Mouse (Mus musculus): ENCODE results near the gene Efemp2. TPM values are rescaled to one million over a fixed set of nuclear protein-coding genes. Genes with fewer than 3 reads are reported as not detected.

The Efemp2 gene
- total and polyA plus RNA-seq, 3 experiments = 10.4 to 17.7 TPM; not detected in 1

GRCm38 (mm10) chr19:5477668-5478300 is 4.0 kb downstream of the Efemp2 start:
- Histone ChIP-seq H3K4me3 (ENCODE audit: control insufficient read depth in 1 of 2, insufficient read depth in 1 of 2, low read depth in 2 of 2, low read length in 2 of 2) (no peak overlapping the region), H3K36me3 (ENCODE audit: control insufficient read depth in 1 of 2, insufficient read depth in 2 of 2, low read length in 2 of 2) (peaks cover 0 to 4% of the 10 kb centered on the region in 2 experiments; a peak in 2 of 4 replicates), H3K79me2 (ENCODE audit: control insufficient read depth, insufficient read depth, low read length, poor library complexity) (no peaks in the 10 kb centered on the region; the same call in 1 of the 2 replicates), H3K4me1 (ENCODE audit: control insufficient read depth in 1 of 2, insufficient read depth in 2 of 2, low read length in 2 of 2) (peaks cover 0 to 5% of the 10 kb centered on the region in 2 experiments; a peak in 1 of 4 replicates), H3K9ac (ENCODE audit: control insufficient read depth, low read depth, low read length, poor library complexity, severe bottlenecking) (no peak overlapping the region), H3K27me3 (ENCODE audit: control insufficient read depth in 1 of 2, insufficient read depth in 2 of 2, low read length in 2 of 2) (no peaks in the 10 kb centered on the region), H3K9me3 (replicated peaks; ENCODE audit: insufficient read depth, low read length) (no peaks in the 10 kb centered on the region), H3K27ac (ENCODE audit: control insufficient read depth, low read depth, low read length) (no peak overlapping the region)
- no peak for DNase-seq (ENCODE audit: low read depth, low spot score)
- no peak for TF ChIP-seq UBTF (IDR thresholded peaks at IDR 0.05; ENCODE audit: borderline replicate concordance, insufficient read depth, low read depth, low read length)

GRCm38 (mm10) chr19:5480016-5480415 is 6.3 kb downstream of the Efemp2 start:
- no peak for DNase-seq (ENCODE audit: low read depth, low spot score)
- no peak overlapping the region for H3K4me3 ChIP-seq (ENCODE audit: control insufficient read depth in 1 of 2, insufficient read depth in 1 of 2, low read depth in 2 of 2, low read length in 2 of 2)
- H3K4me1 ChIP-seq (ENCODE audit: control insufficient read depth in 1 of 2, insufficient read depth in 2 of 2, low read length in 2 of 2) = no peaks in the 10 kb centered on the region
- H3K27ac ChIP-seq (ENCODE audit: control insufficient read depth, low read depth, low read length) = no peak overlapping the region
- TF ChIP-seq POLR2AphosphoS2 (IDR thresholded peaks at IDR 0.05; ENCODE audit: low read length) (no peak), MEF2A (IDR thresholded peaks at IDR 0.05; ENCODE audit: extremely low read depth, insufficient replicate concordance, low read depth, low read length, poor library complexity, severe bottlenecking) (no peak), ZMIZ1 (IDR thresholded peaks at IDR 0.05; ENCODE audit: low read depth, low read length) (no peak), POLR2AphosphoS5 (IDR thresholded peaks at IDR 0.05; ENCODE audit: borderline replicate concordance, low read depth, low read length) (no peak), USF2 (IDR thresholded peaks at IDR 0.05; ENCODE audit: borderline replicate concordance in 1 of 2, insufficient read depth in 1 of 2, low read depth in 1 of 2, low read length in 2 of 2) (no peak), MYC (IDR thresholded peaks at IDR 0.05; ENCODE audit: low read depth, low read length) (no peak), TAL1 (IDR thresholded peaks at IDR 0.05; ENCODE audit: low read length) (no peak)
- H3K9ac ChIP-seq (ENCODE audit: control insufficient read depth, low read depth, low read length, poor library complexity, severe bottlenecking) = no peak overlapping the region
- H3K79me2 ChIP-seq (ENCODE audit: control insufficient read depth, insufficient read depth, low read length, poor library complexity) = no peaks in the 10 kb centered on the region
- H3K36me3 ChIP-seq (ENCODE audit: control insufficient read depth in 1 of 2, insufficient read depth in 2 of 2, low read length in 2 of 2) = no peaks in the 10 kb centered on the region
- H3K27me3 ChIP-seq (ENCODE audit: control insufficient read depth in 1 of 2, insufficient read depth in 2 of 2, low read length in 2 of 2) = no peaks in the 10 kb centered on the region
- H3K9me3 ChIP-seq (replicated peaks; ENCODE audit: insufficient read depth, low read length) = no peaks in the 10 kb centered on the region

GRCm38 (mm10) chr19:5481398-5481797 is 7.6 kb downstream of the Efemp2 start:
- TF ChIP-seq SMC3 (IDR thresholded peaks at IDR 0.05; ENCODE audit: low read depth, low read length) (no peak), POLR2A (IDR thresholded peaks at IDR 0.05; ENCODE audit: control insufficient read depth in 1 of 2, insufficient read depth in 1 of 2, low read depth in 1 of 2, low read length in 2 of 2, poor library complexity in 1 of 2) (no peak), ZC3H11A (IDR thresholded peaks at IDR 0.05; ENCODE audit: low read depth, low read length) (no peak), NRF1 (IDR thresholded peaks at IDR 0.05; ENCODE audit: insufficient read depth, low read depth, low read length, poor library complexity, severe bottlenecking) (no peak), CTCF (IDR thresholded peaks at IDR 0.05 in 2 of 3, conservative IDR thresholded peaks at IDR 0.05 in 1 of 3; ENCODE audit: control insufficient read depth in 1 of 3, insufficient read depth in 1 of 3, low read depth in 2 of 3, low read length in 3 of 3, poor library complexity in 1 of 3, severe bottlenecking in 1 of 3) (no peak), POLR2AphosphoS5 (IDR thresholded peaks at IDR 0.05; ENCODE audit: borderline replicate concordance, low read depth, low read length) (no peak), JUND (IDR thresholded peaks at IDR 0.05; ENCODE audit: low read depth, low read length) (no peak), GABPA (IDR thresholded peaks at IDR 0.05; ENCODE audit: low read depth, low read length) (no peak), CHD2 (IDR thresholded peaks at IDR 0.05; ENCODE audit: low read length) (no peak), EP300 (IDR thresholded peaks at IDR 0.05; ENCODE audit: low read depth in 1 of 2, low read length in 2 of 2) (no peak), MYB (IDR thresholded peaks at IDR 0.05; ENCODE audit: low read depth, low read length) (no peak)
- no peak for DNase-seq (ENCODE audit: low read depth, low spot score)
- H3K36me3 ChIP-seq (ENCODE audit: control insufficient read depth in 1 of 2, insufficient read depth in 2 of 2, low read length in 2 of 2) = no peaks in the 10 kb centered on the region
- H3K4me3 ChIP-seq (ENCODE audit: control insufficient read depth in 1 of 2, insufficient read depth in 1 of 2, low read depth in 2 of 2, low read length in 2 of 2) = no peak overlapping the region
- no peak overlapping the region for H3K9ac ChIP-seq (ENCODE audit: control insufficient read depth, low read depth, low read length, poor library complexity, severe bottlenecking)
- H3K9me3 ChIP-seq (replicated peaks; ENCODE audit: insufficient read depth, low read length) = no peaks in the 10 kb centered on the region
- no peak overlapping the region for H3K27ac ChIP-seq (ENCODE audit: control insufficient read depth, low read depth, low read length)
- no peaks in the 10 kb centered on the region for H3K79me2 ChIP-seq (ENCODE audit: control insufficient read depth, insufficient read depth, low read length, poor library complexity)
- no peaks in the 10 kb centered on the region for H3K27me3 ChIP-seq (ENCODE audit: control insufficient read depth in 1 of 2, insufficient read depth in 2 of 2, low read length in 2 of 2)
- H3K4me1 ChIP-seq (ENCODE audit: control insufficient read depth in 1 of 2, insufficient read depth in 2 of 2, low read length in 2 of 2) = no peaks in the 10 kb centered on the region
